In genomic region chr4:82530875-82531353, GRCm38 (mm10) we compare ENCODE assay signal across 10 mouse cellular contexts.
DNase-seq lines count a peak whose midpoint lies in the region; ATAC-seq and TF ChIP-seq lines count a peak whose summit lies in the region.
"Had no signal": no experiment of that assay in that cellular context is flagged by ENCODE, and none has a peak within 500 bp of the region (broad histone marks: within the 10 kb centered on the region; RNA-seq: fewer than 3 reads in every experiment).

No protein-coding gene starts in this region.

- no peak for TF ChIP-seq POLR2A in thymus, adult 2 months (IDR thresholded peaks at IDR 0.05; ENCODE audit: control insufficient read depth, extremely low read depth, insufficient read depth, low read length, poor library complexity)

- no peak for TF ChIP-seq CTCF in kidney, postnatal 0 days (IDR thresholded peaks at IDR 0.05; ENCODE audit: low read depth)
- TF ChIP-seq CTCF in thymus, adult 2 months (IDR thresholded peaks at IDR 0.05; ENCODE audit: borderline replicate concordance, control insufficient read depth, extremely low read depth, insufficient read depth, low read length, poor library complexity) = no peak

- DNase-seq in ovary, adult 18-20 months (ENCODE audit: low spot score) = peak; percentile 26
- DNase-seq in ovary, postnatal 14 days (ENCODE audit: low spot score) = no peak
- DNase-seq in heart, embryonic 10.5 days (ENCODE audit: low spot score) = no peak
- peak; percentile 57 for DNase-seq in kidney, postnatal 0 days (ENCODE audit: low spot score)
- peak; percentile 30 for DNase-seq in neural tube, embryonic 10.5 days (ENCODE audit: extremely low spot score, low spot score)
- DNase-seq in thymus, adult 2 months = no peak

- peak overlapping the region; percentile 81 for H3K27ac ChIP-seq in heart, embryonic 10.5 days
- H3K27ac ChIP-seq in kidney, postnatal 0 days = peak overlapping the region; percentile 3; the same call in 1 of the 2 replicates
- no peak overlapping the region for H3K27ac ChIP-seq in thymus, adult 2 months (ENCODE audit: control insufficient read depth, insufficient read depth, low read length)

- no peak for ATAC-seq in kidney, postnatal 0 days (replicated peaks; ENCODE audit: low FRiP score, low read depth)
- no peak for ATAC-seq in megakaryocyte-erythroid progenitor cell, adult 5-6 weeks (replicated peaks; ENCODE audit: low FRiP score, low TSS enrichment, poor library complexity, severe bottlenecking)
- no peak for ATAC-seq in activated CD4-positive, CD25-positive, alpha-beta regulatory T cell, adult 4 months

- H3K9ac ChIP-seq in kidney, postnatal 0 days (ENCODE audit: low read depth, low read length) = no peak overlapping the region
- H3K9ac ChIP-seq: neural tube, embryonic 12.5 days had no signal

- H3K9me3 ChIP-seq in heart, embryonic 10.5 days = no peaks in the 10 kb centered on the region
- no peaks in the 10 kb centered on the region for H3K9me3 ChIP-seq in kidney, postnatal 0 days (replicated peaks; ENCODE audit: low read length)
- H3K9me3 ChIP-seq: neural tube, embryonic 12.5 days had no signal

- WGBS in heart, embryonic 10.5 days = 39% methylated on average over 3 of the region's 3 CpGs
- WGBS in kidney, postnatal 0 days = 16% methylated on average over 3 of the region's 3 CpGs
- WGBS in thymus, adult 2 months = 65% methylated on average over 3 of the region's 3 CpGs

- H3K4me1 ChIP-seq in heart, embryonic 10.5 days = peaks cover 33% of the 10 kb centered on the region
- H3K4me1 ChIP-seq in kidney, postnatal 0 days (replicated peaks; ENCODE audit: insufficient read depth, low read length) = peaks cover 8% of the 10 kb centered on the region
- no peaks in the 10 kb centered on the region for H3K4me1 ChIP-seq in thymus, adult 2 months (replicated peaks; ENCODE audit: control insufficient read depth, insufficient read depth, low read length)

- H3K4me3 ChIP-seq in heart, embryonic 10.5 days = no peak overlapping the region
- no peak overlapping the region for H3K4me3 ChIP-seq in kidney, postnatal 0 days (replicated peaks; ENCODE audit: low read depth, low read length)
- H3K4me3 ChIP-seq in thymus, adult 2 months (ENCODE audit: control insufficient read depth, insufficient read depth, low read length) = no peak overlapping the region
- H3K4me3 ChIP-seq: erythroblast, embryonic 14.5 days; neural tube, embryonic 12.5 days had no signal

- H3K27me3 ChIP-seq in heart, embryonic 10.5 days (ENCODE audit: insufficient read depth, poor library complexity, severe bottlenecking) = peaks cover 10% of the 10 kb centered on the region
- peaks cover 9% of the 10 kb centered on the region for H3K27me3 ChIP-seq in kidney, postnatal 0 days (ENCODE audit: insufficient read depth, low read length)
- no peaks in the 10 kb centered on the region for H3K27me3 ChIP-seq in thymus, adult 2 months (ENCODE audit: control insufficient read depth, insufficient read depth, low read length)

- no peaks in the 10 kb centered on the region for H3K36me3 ChIP-seq in heart, embryonic 10.5 days
- H3K36me3 ChIP-seq in kidney, postnatal 0 days (ENCODE audit: insufficient read depth, low read length) = no peaks in the 10 kb centered on the region
- no peaks in the 10 kb centered on the region for H3K36me3 ChIP-seq in thymus, adult 2 months (ENCODE audit: control insufficient read depth, insufficient read depth, low read length)
- H3K36me3 ChIP-seq: neural tube, embryonic 12.5 days had no signal

- H3K4me2 ChIP-seq in kidney, postnatal 0 days (ENCODE audit: low read length) = no peak overlapping the region
- H3K4me2 ChIP-seq: neural tube, embryonic 12.5 days had no signal

Comparison
In these comparisons a context has a peak if more than half of its experiments do, and no peak if none do; other contexts are left out.
1. DNase-seq: peak in ovary, adult 18-20 months (single experiment), kidney, postnatal 0 days (single experiment) and neural tube, embryonic 10.5 days (single experiment); none in ovary, postnatal 14 days (single experiment), heart, embryonic 10.5 days (single experiment) and thymus, adult 2 months (single experiment).